Mouse (Mus musculus) c-Kit-negative CD71-positive TER-119-positive erythroid progenitor cells, embryonic 14.5 days (primary cell): ENCODE data around the gene 5730596B20Rik.

ENCODE experiments used
- DNase-seq: peaks from one replicate; pipeline ENCODE4 v3.0.0-alpha.2; 2013; ENCODE audit warnings: low read depth, low spot score

Gene 5730596B20Rik

GRCm38 (mm10) chr6:52224895-52225611 lies 47.8 kb downstream of the 5730596B20Rik start:
- DNase-seq = no peak

- DNase-seq = no peak
Measured at GRCm38 (mm10) chr6:52225612-52226568, 48.6 kb downstream of the 5730596B20Rik start.

- DNase-seq = no peak
Measured at GRCm38 (mm10) chr6:52226569-52227257, 49.4 kb downstream of the 5730596B20Rik start.

DNA sequence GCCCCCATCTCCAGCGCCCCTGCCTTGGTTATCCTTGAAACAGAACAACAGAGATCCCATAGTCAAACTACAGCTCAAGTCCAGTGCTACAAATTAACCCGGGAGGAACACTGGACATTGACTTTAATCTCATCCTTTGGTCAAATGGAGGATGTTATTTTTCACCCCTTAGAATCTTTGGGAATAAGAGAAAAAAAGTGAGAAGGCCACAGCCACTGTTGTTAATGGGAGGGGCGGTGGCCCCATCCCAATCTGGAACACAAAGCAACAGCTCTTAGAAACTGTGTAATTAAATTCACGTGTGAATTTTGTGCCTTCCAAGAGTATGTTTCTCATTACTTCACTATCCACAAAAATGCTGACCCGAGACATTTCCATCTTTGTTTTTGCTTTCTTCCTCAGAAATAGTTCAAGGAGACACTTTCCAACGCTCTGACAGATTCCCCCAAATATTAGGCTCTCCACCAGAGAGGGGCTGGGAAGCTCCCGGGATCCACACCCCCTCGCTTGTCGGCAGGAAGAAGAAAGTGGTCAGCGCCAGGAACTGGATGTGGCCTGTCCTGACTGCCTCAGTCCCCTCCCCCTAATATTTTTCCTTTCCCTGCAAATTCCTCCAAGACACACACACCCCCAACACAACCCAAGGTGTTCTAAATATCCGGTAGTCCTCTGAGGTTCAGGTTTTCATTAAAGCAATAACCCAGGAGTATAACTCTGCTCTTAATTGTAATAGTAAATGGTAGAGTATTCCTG lies 50.3 kb downstream of the 5730596B20Rik start:
- no peak for DNase-seq

DNA sequence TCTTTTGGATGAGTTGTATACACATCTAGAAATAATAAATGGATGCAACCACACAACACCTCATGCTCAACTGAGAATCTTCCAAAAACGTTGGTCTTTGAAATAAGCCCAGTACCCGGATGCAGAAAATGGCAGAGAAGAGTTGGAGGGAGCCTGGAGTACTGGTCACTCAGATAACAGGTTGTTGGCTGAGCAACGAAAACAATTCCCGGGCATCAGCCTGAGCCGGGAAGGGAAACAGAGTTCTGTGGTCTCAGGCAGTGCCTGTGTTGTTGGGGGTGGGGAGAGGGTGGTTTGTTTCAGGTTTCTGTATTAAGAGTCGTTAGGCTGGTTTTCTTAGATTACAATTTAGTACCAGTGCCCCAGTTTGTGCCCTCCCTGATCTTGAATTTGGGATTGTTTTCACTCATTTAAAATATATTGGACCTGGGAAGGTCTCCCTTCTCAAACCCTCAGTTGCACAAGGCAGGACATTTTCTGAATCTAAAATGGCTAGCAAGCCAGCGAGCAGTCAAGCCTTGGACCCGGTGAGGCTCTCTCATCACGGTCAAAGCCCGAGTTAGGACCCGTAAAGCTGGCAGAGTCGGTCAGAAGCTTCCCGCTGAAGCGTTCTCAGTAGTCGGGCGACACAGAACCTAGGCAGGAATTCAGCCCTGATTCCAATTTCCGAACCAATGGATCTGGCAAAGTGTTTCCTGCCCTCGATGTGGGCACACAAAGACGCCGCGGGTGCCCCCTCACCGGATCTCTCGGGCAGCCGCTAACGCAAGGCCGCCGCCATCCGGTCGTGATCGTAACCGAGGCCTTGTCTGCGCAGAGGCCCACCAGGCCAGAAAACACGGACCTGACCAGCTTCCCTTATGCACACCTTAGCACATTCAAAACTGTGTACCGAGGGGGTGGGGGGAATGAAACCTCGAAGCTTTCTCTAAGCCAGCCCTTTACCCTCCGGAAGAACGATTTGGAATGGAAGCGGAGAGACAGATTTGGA lies 51.5 kb downstream of the 5730596B20Rik start:
- no peak for DNase-seq

DNA sequence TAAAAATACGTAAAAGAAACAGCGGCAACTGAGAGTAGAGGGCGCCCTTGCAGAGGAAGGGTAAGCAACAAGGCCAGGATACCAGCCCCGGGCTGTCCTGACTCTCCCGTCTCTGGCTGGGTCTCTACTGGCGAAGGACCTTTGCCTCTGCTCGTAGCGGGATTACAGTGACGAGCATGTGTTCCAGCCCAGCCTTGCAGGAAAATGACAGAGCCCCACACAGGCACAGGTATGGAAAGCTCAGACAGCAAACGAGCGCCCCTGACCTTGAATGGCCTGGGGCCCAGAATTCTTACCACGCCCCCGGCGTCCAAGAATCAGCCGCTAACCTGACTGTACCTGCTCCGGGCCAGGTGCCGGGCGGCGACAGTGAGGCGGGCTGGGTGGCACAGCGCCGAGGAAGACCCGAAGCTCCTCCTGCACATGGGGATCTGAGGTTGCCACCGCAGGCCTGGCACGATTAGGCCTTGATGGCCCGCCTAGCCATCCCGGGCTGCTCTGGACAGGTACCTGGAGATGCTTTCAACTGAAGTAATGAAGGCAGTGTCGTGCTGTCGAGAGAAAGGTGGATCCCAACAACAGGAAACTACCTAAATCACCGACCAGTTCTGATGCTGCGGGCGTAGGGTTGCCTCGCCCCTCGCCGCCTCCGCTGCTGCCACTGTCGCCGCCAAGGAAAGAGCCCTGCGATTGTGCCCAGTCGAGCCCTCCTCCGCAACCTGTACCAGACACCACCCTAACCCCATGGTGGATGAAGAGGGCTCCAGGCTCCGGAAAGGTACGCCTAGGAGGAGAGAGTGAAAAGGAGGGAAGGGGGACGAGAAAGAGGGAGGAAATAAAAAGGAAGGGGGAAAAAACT lies 52.5 kb downstream of the 5730596B20Rik start:
- DNase-seq = no peak
